Mouse (Mus musculus): Measurements from ENCODE around the gene Troap. TPM values are rescaled to one million over a fixed set of nuclear protein-coding genes. Genes with fewer than 3 reads are reported as not detected.

Troap gene
- polyA plus RNA-seq, 1 experiment from 2014 or later = 50.2 TPM

- no peak for DNase-seq (ENCODE audit: low spot score)
- Histone ChIP-seq H3K4me3 (peak overlapping the region; percentile 17; the same call in 1 of the 2 replicates), H3K27me3 (ENCODE audit: low read depth, poor library complexity, severe bottlenecking) (no peaks in the 10 kb centered on the region; the same call in 1 of the 2 replicates), H3K9me3 (replicated peaks) (no peaks in the 10 kb centered on the region), H3K4me1 (peaks cover 46% of the 10 kb centered on the region), H3K27ac (replicated peaks) (peak overlapping the region; percentile 50), H3K36me3 (peaks cover 44% of the 10 kb centered on the region)
- WGBS = 67% methylated on average over 22 of the region's 22 CpGs
Measured at GRCm38 (mm10) chr15:99129956-99130910, 55.9 kb downstream of the Troap start.

Small RNA genes within 50 kb of the gene (microRNA-seq; reads per million reads assigned to microRNA genes)
- gene Mir6960 = 2.4 reads per million

Other genes starting within 250 kb of the Troap start
- gene Prkag1, start 243.1 kb upstream of the Troap start, polyA plus RNA-seq (2016; fragmentation: Nextera tagmentation; extraction: Ambion mirVana) = 90.4 and 94.9 TPM in 2 replicates
- gene Kmt2d, start 203.4 kb upstream of the Troap start, polyA plus RNA-seq (2016; fragmentation: Nextera tagmentation; extraction: Ambion mirVana) = 9.1 and 10.1 TPM in 2 replicates
- gene Rhebl1, start 180.0 kb upstream of the Troap start, polyA plus RNA-seq (2016; fragmentation: Nextera tagmentation; extraction: Ambion mirVana) = 19.3 and 23.9 TPM in 2 replicates
- 0.27 and 0.58 TPM in 2 replicates for gene Dhh, start 176.0 kb upstream of the Troap start, polyA plus RNA-seq (2016; fragmentation: Nextera tagmentation; extraction: Ambion mirVana)
- 24.7 and 28.6 TPM in 2 replicates for gene Lmbr1l, start 156.3 kb upstream of the Troap start, polyA plus RNA-seq (2016; fragmentation: Nextera tagmentation; extraction: Ambion mirVana)
- 2,448 and 2,588 TPM in 2 replicates for gene Tuba1b, start 140.0 kb upstream of the Troap start, polyA plus RNA-seq (2016; fragmentation: Nextera tagmentation; extraction: Ambion mirVana)
- not detected in 2 replicates for gene Gm49450, start 121.0 kb upstream of the Troap start, polyA plus RNA-seq (2016; fragmentation: Nextera tagmentation; extraction: Ambion mirVana)
- gene Tuba1a, start 120.9 kb upstream of the Troap start, polyA plus RNA-seq (2016; fragmentation: Nextera tagmentation; extraction: Ambion mirVana) = 4,467 and 6,520 TPM in 2 replicates
- gene Tuba1c, start 44.7 kb upstream of the Troap start, polyA plus RNA-seq (2016; fragmentation: Nextera tagmentation; extraction: Ambion mirVana) = 118 and 129 TPM in 2 replicates
- gene Prph, start 19.4 kb upstream of the Troap start, polyA plus RNA-seq (2016; fragmentation: Nextera tagmentation; extraction: Ambion mirVana) = 3.3 and 4.2 TPM in 2 replicates
- 0.21 and 2.3 TPM in 2 replicates for gene C1ql4, start 13.2 kb downstream of the Troap start, polyA plus RNA-seq (2016; fragmentation: Nextera tagmentation; extraction: Ambion mirVana)
- 0.99 and 1.3 TPM in 2 replicates for gene Dnajc22, start 18.6 kb downstream of the Troap start, polyA plus RNA-seq (2016; fragmentation: Nextera tagmentation; extraction: Ambion mirVana)
- gene Spats2, start 51.3 kb downstream of the Troap start, polyA plus RNA-seq (2016; fragmentation: Nextera tagmentation; extraction: Ambion mirVana) = 55.3 and 57.1 TPM in 2 replicates
- 0.07 TPM in 1 of 2 replicates, not detected in the other for gene Kcnh3, start 150.3 kb downstream of the Troap start, polyA plus RNA-seq (2016; fragmentation: Nextera tagmentation; extraction: Ambion mirVana)
- 202 and 215 TPM in 2 replicates for gene Mcrs1, start 177.4 kb downstream of the Troap start, polyA plus RNA-seq (2016; fragmentation: Nextera tagmentation; extraction: Ambion mirVana)
- gene Prpf40b, start 220.5 kb downstream of the Troap start, polyA plus RNA-seq (2016; fragmentation: Nextera tagmentation; extraction: Ambion mirVana) = 61.2 and 70.7 TPM in 2 replicates
- 0.11 and 0.19 TPM in 2 replicates for gene Fam186b, start 221.3 kb downstream of the Troap start, polyA plus RNA-seq (2016; fragmentation: Nextera tagmentation; extraction: Ambion mirVana)

All from midbrain, embryonic 10.5 days (tissue).